Mouse (Mus musculus) liver, adult (tissue): ENCODE data around the gene Btnl4.

ENCODE experiments used
- GATA4 ChIP-seq: IDR thresholded peaks from 2 replicates; pipeline ENCODE4 v1.6.1; 2014; ENCODE audit warnings: mild to moderate bottlenecking, low read length; ENCODE audit not compliant: insufficient replicate concordance

Btnl4 gene

DNA sequence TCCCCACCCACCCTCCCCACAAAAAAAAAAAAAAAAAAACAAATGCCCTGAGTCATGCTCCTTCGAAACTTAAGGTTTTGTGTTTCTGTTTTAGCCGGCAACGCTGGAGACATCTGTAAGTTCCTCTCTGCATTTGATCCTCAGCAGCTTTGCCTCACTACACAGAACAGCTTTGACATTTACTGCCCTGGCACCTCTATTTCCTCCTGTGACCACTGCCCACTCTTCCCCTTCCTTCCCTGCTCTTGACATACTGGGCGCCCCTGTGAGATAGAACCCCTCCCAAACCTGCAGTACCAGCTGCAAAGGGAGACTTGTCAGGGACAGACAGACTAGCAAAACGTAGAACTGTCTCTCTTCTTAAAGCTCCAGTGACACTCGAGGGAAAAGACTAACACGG lies 39.5 kb downstream of the Btnl4 start:
- TF ChIP-seq GATA4, result no peak

DNA sequence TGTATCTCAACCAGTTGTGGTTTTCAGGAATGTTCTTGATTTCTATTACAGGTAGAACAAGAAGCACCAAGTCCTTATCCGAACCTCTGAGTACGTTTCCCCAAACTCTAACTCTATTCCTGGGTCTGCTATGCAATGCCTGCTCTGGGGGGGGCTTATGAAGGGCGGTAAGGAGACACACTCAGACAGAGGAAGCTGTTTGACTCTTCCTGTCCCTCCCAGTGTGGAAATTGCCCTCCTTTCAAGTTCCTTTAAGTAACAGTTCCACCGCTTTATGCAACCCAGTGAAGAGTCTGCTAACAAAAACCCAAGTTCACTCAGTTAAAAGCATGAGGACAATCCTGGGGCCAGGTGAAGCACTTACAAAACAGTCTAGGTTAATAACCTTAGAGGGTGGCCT lies 40.0 kb downstream of the Btnl4 start:
- no peak for TF ChIP-seq GATA4

DNA sequence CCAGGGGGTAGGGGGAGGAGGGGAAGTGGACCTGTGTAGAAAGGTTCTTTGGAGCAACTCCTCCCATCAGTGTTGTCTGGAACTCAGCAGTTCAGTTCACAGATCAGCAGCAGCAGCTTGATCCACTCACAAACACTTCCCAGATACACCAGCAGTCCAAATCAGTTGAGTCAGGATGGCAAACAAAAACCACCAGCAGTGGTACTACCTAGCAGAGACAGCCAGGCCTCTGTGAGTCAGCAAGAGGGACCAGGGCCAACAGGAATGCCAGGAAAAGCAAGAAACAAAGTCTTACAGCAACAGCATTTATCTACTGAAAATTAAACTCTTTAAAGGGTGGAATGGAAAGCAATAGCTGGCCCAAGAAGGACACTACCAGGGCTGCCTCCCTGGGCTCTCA lies 49.5 kb downstream of the Btnl4 start:
- TF ChIP-seq GATA4, result no peak

DNA sequence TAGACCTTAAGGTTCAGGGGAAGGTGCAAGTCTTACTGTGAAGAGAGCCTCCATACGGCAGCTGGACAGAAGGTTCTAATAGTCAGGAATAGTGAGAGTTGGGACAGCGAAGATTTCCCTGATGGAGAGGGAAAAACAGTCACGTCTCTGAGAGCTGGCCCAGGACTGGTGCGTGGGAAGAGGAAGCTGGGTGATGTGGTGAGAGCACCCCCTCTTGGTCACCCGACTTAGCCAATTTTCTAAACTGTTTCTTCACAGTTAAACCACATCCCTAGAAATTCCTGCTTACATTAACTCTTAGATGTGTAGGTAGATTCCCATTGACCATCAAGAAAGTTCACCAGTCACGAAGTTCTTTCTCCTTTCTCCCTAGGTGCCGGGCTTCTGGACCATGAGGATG lies 57.1 kb downstream of the Btnl4 start:
- no peak for TF ChIP-seq GATA4
